Mouse (Mus musculus) hindbrain, embryonic 13.5 days (tissue): ENCODE results near the gene Hs3st3b1. TPM values are rescaled to one million over a fixed set of nuclear protein-coding genes. Genes with fewer than 3 reads are reported as not detected.

ENCODE experiments used
- ATAC-seq: fragments of 200-750 bp; cut with Nextera tagmentation; 2 replicates; pipeline ENCODE4 v1.8.0; 2017; ENCODE audit warnings: moderate TSS enrichment; ENCODE audit not compliant: low FRiP score
- H3K27ac ChIP-seq: fragments of 300-500 bp; sonication (generic); 2 replicates; pipeline ENCODE4 v1.5.1; 2015; ENCODE audit warnings: inconsistent platforms, mild to moderate bottlenecking, moderate library complexity
- H3K27me3 ChIP-seq: fragments of 300-500 bp; sonication (generic); 2 replicates; pipeline ENCODE4 v1.6.1; 2015; ENCODE audit warnings: mild to moderate bottlenecking, inconsistent platforms
- H3K36me3 ChIP-seq: fragments of 300-500 bp; sonication (generic); 2 replicates; pipeline ENCODE4 v1.6.1; 2015; ENCODE audit warnings: mild to moderate bottlenecking, inconsistent platforms
- H3K4me1 ChIP-seq: fragments of 300-500 bp; sonication (generic); replicated peaks from 2 replicates; pipeline ENCODE4 v1.6.1; 2015; ENCODE audit warnings: inconsistent platforms
- H3K4me2 ChIP-seq: fragments of 300-500 bp; sonication (generic); 2 replicates; pipeline ENCODE4 v1.6.1; 2015; ENCODE audit warnings: inconsistent platforms, mild to moderate bottlenecking, moderate library complexity
- H3K4me3 ChIP-seq: fragments of 300-500 bp; sonication (generic); 2 replicates; pipeline ENCODE4 v1.5.1; 2015; ENCODE audit warnings: mild to moderate bottlenecking, inconsistent platforms
- H3K9ac ChIP-seq: fragments of 300-500 bp; sonication (generic); 2 replicates; pipeline ENCODE4 v1.6.1; 2015; ENCODE audit warnings: mild to moderate bottlenecking, inconsistent platforms
- H3K9me3 ChIP-seq: fragments of 300-500 bp; sonication (generic); 2 replicates; pipeline ENCODE4 v1.6.1; 2016; ENCODE audit warnings: inconsistent platforms
- WGBS: fragments of 180-500 bp; shearing (Covaris S2); methylation state at CpG from one replicate; pipeline ENCODE4 v1.1.7; 2015; 5-methylcytosine and 5-hydroxymethylcytosine counted together
- polyA plus RNA-seq: library from polyadenylated mRNA; unstranded; fragments of >200 nt; fragmentation: Nextera tagmentation; extraction: Ambion mirVana; gene quantifications from 2 replicates; pipeline ENCODE4 v1.2.1, GENCODE M21; 2015

Hs3st3b1 gene
- polyA plus RNA-seq, 1 experiment from 2014 or later: 7.5 TPM

DNA sequence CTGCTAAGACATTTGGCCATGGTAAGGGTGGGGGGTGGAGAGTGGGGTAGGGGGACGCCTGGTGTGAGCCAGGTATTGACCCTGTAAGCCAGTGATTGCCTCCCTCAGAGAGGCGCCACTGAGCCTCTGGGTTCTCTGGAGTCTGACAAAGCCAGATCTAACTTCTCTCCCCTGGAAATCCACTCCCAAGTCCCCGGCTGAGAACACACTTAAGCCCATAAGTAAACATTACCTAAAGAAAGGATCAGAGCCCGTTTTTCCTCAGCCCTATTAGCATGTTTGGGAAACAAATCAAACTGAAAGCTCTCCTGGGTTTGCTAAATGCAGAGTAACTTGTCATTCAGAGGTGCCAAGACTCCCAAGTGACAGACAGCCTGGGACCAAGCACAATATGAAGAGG, 17.3 kb downstream of the Hs3st3b1 start:
- H3K4me3 ChIP-seq: no peak overlapping the region
- peaks cover 43% of the 10 kb centered on the region for H3K4me1 ChIP-seq
- H3K36me3 ChIP-seq: no peaks in the 10 kb centered on the region
- ATAC-seq: no peak
- 33% methylated on average over 4 of the region's 4 CpGs for WGBS
- H3K4me2 ChIP-seq: no peak overlapping the region
- H3K9ac ChIP-seq: no peak overlapping the region
- H3K27me3 ChIP-seq: 0 out of 2 replicates have a peak, but pooled peaks cover 3% of the 10 kb centered on the region
- no peak overlapping the region for H3K27ac ChIP-seq
- no peaks in the 10 kb centered on the region for H3K9me3 ChIP-seq

DNA sequence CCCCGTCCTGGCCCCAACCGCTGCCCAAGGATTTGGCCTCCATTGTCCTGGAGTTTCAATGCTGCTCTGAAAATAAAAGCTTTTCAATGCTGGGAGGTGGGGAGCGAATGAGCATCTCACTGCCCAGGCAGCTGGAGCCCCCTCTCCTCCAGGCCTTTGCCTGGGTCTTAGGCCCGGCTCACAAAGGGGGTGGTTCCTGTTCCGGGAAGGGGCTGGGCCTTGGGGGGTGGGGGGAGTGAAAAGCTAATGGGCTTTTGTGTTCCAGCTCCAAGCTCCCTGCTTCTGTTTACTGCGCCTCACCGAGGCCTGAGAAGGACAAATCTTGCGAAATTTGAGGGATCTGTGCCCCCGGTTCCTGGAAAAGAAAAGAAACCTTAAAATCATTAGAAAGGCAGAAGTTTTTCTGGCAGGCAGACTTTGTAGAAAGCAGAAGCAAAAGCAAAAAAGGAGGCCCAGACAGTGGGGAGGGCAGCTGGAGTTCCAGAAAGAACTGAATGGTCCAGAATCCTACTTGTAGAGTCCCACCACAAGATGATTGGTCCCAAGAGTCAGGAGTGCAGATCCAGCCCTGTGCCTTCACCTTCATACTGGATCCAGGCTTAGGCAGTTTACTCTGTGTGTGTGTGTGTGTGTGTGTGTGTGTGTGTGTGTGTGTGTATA, 23.5 kb downstream of the Hs3st3b1 start:
- H3K27ac ChIP-seq: 0 out of 2 replicates have a peak overlapping the region, but pooled peaks have one; percentile 56
- 6% methylated on average over 9 of the region's 9 CpGs for WGBS

DNA sequence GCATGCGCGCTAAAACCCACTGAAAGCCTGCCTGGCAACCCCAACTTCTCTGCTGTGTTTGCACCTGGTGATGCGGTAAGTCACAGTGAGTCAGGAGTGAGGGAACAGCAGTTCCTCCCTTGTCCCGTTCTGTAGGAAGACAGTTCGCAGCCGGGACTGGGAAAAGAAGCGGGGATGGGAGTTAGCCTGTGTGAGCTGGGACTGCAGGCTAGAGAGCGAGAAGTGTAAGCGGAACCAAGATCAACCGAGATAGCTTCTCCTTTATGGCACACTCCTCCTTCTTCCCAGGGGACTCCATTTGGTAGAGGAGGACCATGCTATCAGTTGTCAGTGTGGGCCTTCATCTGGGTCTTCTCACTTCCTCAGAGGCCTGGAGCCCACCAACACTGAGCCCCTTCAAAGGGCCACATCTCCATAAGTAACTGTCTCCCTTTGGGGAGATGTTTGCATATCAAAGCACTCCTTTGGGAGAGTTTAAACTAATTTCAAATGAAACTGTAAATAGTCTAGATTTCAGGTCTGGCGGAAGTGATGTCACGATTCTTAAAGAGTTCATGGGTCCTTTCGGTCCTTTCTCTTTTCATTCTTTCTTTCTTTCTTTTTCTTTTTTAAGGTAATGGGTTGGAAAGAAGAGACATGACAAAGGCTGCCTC, 24.1 kb downstream of the Hs3st3b1 start:
- H3K9me3 ChIP-seq: no peaks in the 10 kb centered on the region
- 0 out of 2 replicates have a peak, but pooled peaks cover under 1% of the 10 kb centered on the region for H3K27me3 ChIP-seq
- H3K4me2 ChIP-seq: no peak overlapping the region; the same call in none of the 2 replicates
- no peak for ATAC-seq
- H3K9ac ChIP-seq: no peak overlapping the region
- peak overlapping the region; percentile 56; the same call in 1 of the 2 replicates for H3K27ac ChIP-seq
- 32% methylated on average over 13 of the region's 13 CpGs for WGBS
- peaks cover 29% of the 10 kb centered on the region for H3K4me1 ChIP-seq
- no peak overlapping the region for H3K4me3 ChIP-seq
- H3K36me3 ChIP-seq: no peaks in the 10 kb centered on the region

More for the DNA sequence above, 23.5 kb downstream of the Hs3st3b1 start:
- Histone ChIP-seq H3K9ac (no peak overlapping the region), H3K9me3 (no peaks in the 10 kb centered on the region), H3K4me1 (peaks cover 29% of the 10 kb centered on the region), H3K27me3 (0 out of 2 replicates have a peak, but pooled peaks cover 3% of the 10 kb centered on the region), H3K4me3 (no peak overlapping the region), H3K36me3 (no peaks in the 10 kb centered on the region), H3K4me2 (no peak overlapping the region; the same call in none of the 2 replicates)
- ATAC-seq: peak; percentile 57; the same call in 1 of the 2 replicates

DNA sequence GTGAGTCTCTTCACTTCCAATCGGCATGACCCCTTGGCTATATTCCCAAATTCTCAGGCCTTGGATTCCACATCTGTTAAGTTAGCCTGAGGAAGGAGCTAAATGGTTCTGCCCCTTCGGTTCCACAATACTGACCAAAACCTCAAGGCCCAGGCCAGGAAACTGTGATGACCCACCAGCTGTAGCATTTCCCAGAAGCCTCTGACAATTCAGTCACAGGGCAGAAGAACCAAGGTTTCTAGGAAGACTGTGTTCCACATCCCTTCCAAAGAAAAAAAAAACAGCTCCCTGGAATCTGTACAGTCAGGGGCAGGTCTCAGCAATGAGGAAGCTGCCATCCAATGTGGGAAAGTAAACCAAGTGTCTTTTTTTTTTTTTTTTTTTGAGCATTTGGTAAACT, 25.1 kb downstream of the Hs3st3b1 start:
- 88% methylated on average over 2 of the region's 2 CpGs for WGBS
- H3K4me2 ChIP-seq: no peak overlapping the region
- H3K27ac ChIP-seq: no peak overlapping the region
- peaks cover 29% of the 10 kb centered on the region for H3K4me1 ChIP-seq
- H3K9ac ChIP-seq: no peak overlapping the region
- no peak overlapping the region for H3K4me3 ChIP-seq
- ATAC-seq: no peak
- no peaks in the 10 kb centered on the region for H3K36me3 ChIP-seq
- no peaks in the 10 kb centered on the region for H3K9me3 ChIP-seq
- H3K27me3 ChIP-seq: 0 out of 2 replicates have a peak, but pooled peaks cover 1% of the 10 kb centered on the region

DNA sequence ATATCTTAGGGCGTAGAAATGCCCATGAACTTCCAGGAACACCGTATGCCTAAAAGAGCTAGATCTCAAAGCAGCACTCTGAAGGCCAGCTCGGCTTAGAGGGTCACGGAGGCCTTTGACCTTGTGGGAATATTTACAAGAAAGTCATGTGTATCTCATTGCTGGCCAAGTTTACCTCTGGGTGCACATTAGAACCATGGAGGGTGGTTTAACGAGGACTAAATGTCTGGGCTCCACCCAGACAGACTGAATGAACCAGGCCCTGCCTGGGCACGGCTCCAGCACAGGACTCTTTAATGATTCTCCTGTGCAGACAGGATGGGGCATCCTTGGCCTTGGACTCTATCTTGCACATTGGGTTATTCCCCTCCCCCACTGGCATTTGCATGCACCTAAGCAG, 27.9 kb downstream of the Hs3st3b1 start:
- 0 out of 2 replicates have a peak, but pooled peaks cover 13% of the 10 kb centered on the region for H3K27me3 ChIP-seq
- WGBS: 73% methylated on average over 6 of the region's 6 CpGs
- H3K4me2 ChIP-seq: no peak overlapping the region
- no peaks in the 10 kb centered on the region for H3K36me3 ChIP-seq
- H3K4me3 ChIP-seq: no peak overlapping the region
- no peak overlapping the region for H3K27ac ChIP-seq
- no peak overlapping the region for H3K9ac ChIP-seq
- peaks cover 17% of the 10 kb centered on the region; the same call in 1 of the 2 replicates for H3K4me1 ChIP-seq
- no peak for ATAC-seq
- no peaks in the 10 kb centered on the region for H3K9me3 ChIP-seq

DNA sequence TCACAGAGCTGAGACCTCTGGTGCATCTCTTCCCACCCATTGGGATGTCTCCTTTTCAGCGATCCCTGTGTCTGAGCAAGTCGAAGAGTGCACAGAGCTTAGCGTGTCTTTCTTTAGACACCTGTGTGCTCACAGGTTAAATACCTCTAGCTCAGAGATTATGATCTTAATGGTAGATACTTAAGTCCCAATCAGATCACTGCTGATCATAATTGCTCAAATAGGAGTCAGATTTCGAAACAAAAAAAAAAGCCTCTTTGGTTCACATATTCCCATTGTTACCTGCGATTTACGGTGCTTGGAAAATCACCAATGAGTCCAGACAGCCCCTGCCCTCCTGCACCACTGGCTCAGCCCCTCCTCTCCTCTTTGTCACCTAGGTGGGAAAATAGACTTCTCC, 28.5 kb downstream of the Hs3st3b1 start:
- Histone ChIP-seq H3K27me3 (peaks cover 14% of the 10 kb centered on the region; the same call in 1 of the 2 replicates), H3K4me2 (no peak overlapping the region), H3K36me3 (no peaks in the 10 kb centered on the region), H3K9ac (no peak overlapping the region), H3K9me3 (no peaks in the 10 kb centered on the region), H3K4me1 (peaks cover 17% of the 10 kb centered on the region; the same call in 1 of the 2 replicates), H3K27ac (no peak overlapping the region), H3K4me3 (no peak overlapping the region)
- no peak for ATAC-seq
- WGBS: 90% methylated on average over 6 of the region's 6 CpGs

DNA sequence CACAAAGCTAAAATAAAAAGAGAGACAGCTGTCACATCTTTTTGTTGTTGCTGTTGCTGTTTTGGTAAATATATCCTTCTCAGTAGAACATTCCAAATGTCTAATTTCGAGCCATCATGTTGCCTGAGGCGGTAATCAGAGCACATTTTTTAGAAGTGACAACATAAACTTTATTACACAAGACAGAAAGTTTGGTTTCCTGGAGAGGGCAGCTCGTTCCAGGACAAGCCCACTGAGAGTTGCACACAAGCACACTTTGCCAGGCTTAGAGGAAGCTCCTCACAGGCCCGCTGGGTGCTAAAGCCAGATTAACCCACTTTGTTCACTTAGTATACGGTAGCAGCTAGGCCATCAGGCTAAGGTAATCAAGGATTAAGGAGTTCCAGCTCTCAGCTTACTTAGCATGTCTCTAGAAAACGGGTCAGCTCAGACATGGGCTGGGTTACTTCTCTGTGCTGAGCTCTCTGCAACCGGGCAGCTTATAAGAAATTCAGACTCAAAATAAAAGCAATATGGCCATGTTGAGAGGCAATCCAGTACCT, 30.5 kb downstream of the Hs3st3b1 start:
- H3K4me2 ChIP-seq: no peak overlapping the region
- H3K27me3 ChIP-seq: peaks cover 17% of the 10 kb centered on the region; the same call in 1 of the 2 replicates
- H3K4me3 ChIP-seq: no peak overlapping the region
- no peaks in the 10 kb centered on the region for H3K9me3 ChIP-seq
- ATAC-seq: no peak
- 82% methylated on average over 7 of the region's 7 CpGs for WGBS
- no peak overlapping the region for H3K27ac ChIP-seq
- H3K4me1 ChIP-seq: 0 out of 2 replicates have a peak, but pooled peaks cover 6% of the 10 kb centered on the region
- no peak overlapping the region for H3K9ac ChIP-seq
- no peaks in the 10 kb centered on the region for H3K36me3 ChIP-seq

DNA sequence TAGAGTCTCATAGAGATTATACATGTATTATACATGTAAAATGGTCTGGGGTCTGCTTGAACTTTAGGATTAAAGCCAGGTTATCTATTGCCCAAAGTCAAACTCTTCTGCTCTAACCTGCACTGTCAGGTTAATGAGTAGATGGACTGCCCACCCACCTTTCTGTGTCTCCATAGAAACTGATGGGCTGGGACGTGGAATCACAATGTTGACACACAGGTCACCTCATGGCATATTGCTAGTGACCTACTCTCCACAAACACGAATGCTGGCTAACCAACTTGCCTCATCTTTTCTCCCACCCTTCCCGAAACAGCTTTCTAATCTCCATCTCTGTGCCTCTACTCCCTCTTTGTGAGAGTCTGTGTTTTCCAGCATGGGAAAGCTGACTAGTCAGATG, 38.7 kb downstream of the Hs3st3b1 start:
- Histone ChIP-seq H3K36me3 (no peaks in the 10 kb centered on the region), H3K4me2 (no peak overlapping the region), H3K27me3 (peaks cover 5% of the 10 kb centered on the region), H3K9ac (no peak overlapping the region), H3K4me3 (no peak overlapping the region), H3K27ac (no peak overlapping the region), H3K4me1 (peaks cover 4% of the 10 kb centered on the region; the same call in 1 of the 2 replicates), H3K9me3 (no peaks in the 10 kb centered on the region)
- no peak for ATAC-seq
- WGBS: 72% methylated on average over 3 of the region's 3 CpGs

DNA sequence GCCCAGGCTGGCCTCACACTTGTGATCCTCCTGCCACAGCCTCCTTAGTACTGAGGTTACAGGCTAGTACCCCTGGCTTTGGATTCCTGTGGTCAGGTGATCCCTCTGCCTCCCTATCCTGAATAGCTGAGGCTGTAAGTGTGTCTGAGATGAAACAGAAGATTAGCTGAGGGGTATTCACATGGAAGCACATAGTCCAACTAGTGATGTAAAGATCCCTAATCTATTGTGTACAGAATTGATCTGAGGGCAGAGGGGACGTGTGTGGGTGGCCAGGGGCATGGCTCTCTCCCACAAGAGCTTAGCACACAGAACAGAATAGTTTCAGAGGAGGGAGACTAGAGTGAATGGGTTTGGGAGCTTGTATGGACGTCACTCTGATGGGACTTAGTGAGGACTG, 41.8 kb downstream of the Hs3st3b1 start:
- H3K4me3 ChIP-seq: no peak overlapping the region
- H3K9me3 ChIP-seq: no peaks in the 10 kb centered on the region
- peaks cover 4% of the 10 kb centered on the region; the same call in 1 of the 2 replicates for H3K27me3 ChIP-seq
- H3K4me1 ChIP-seq: peaks cover 4% of the 10 kb centered on the region; the same call in 1 of the 2 replicates
- WGBS: 64% methylated on average over 2 of the region's 2 CpGs
- no peak for ATAC-seq
- H3K9ac ChIP-seq: no peak overlapping the region
- H3K36me3 ChIP-seq: no peaks in the 10 kb centered on the region
- no peak overlapping the region for H3K27ac ChIP-seq
- no peak overlapping the region for H3K4me2 ChIP-seq

DNA sequence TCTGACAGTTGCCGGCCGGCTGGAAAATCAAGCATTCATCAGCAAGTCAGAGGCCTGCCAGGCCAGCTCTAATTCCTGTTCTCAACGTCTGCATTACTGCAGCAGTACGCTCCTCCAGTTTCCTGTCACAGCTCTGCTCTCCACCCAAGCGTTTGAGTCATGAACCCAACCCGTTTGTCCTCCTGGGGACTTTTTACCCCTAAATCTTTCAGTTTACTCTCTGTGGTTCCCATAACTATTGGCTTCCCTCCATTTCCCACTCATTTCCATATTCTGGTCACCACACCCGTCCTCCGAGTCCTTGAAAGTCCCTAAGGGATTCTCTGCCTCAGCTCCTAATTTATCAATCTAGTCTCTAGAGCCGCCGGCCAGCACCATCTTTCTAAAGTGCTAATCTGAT, 42.8 kb downstream of the Hs3st3b1 start:
- no peak overlapping the region for H3K9ac ChIP-seq
- H3K4me2 ChIP-seq: no peak overlapping the region
- peaks cover 4% of the 10 kb centered on the region; the same call in 1 of the 2 replicates for H3K27me3 ChIP-seq
- no peaks in the 10 kb centered on the region for H3K36me3 ChIP-seq
- no peak overlapping the region for H3K4me3 ChIP-seq
- peaks cover 4% of the 10 kb centered on the region; the same call in 1 of the 2 replicates for H3K4me1 ChIP-seq
- H3K9me3 ChIP-seq: no peaks in the 10 kb centered on the region
- no peak overlapping the region for H3K27ac ChIP-seq
- 55% methylated on average over 10 of the region's 10 CpGs for WGBS
- ATAC-seq: no peak

DNA sequence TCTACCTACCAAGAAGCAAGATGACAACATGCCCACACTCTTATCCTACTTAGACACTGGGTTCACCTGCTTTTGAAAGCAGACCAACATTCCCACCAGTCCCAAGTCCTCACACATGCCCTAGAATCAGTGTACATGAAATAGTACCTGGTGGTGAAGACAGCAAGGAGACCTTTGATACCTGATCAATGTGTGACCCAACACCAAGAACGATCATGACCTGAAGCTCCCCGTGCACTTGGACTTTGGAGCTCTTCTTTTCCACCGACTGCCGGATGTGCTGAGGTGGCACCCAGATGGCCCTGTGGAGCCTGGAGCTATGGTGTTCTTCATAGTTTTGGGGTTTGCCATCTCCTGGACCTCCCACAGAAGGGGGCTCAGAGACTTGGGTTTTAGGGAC, 43.5 kb downstream of the Hs3st3b1 start:
- H3K27ac ChIP-seq: no peak overlapping the region
- H3K36me3 ChIP-seq: no peaks in the 10 kb centered on the region
- H3K9ac ChIP-seq: no peak overlapping the region
- peaks cover 4% of the 10 kb centered on the region; the same call in 1 of the 2 replicates for H3K27me3 ChIP-seq
- peaks cover 4% of the 10 kb centered on the region; the same call in 1 of the 2 replicates for H3K4me1 ChIP-seq
- no peaks in the 10 kb centered on the region for H3K9me3 ChIP-seq
- WGBS: 97% methylated on average over 4 of the region's 4 CpGs
- no peak for ATAC-seq
- no peak overlapping the region for H3K4me2 ChIP-seq
- no peak overlapping the region for H3K4me3 ChIP-seq

DNA sequence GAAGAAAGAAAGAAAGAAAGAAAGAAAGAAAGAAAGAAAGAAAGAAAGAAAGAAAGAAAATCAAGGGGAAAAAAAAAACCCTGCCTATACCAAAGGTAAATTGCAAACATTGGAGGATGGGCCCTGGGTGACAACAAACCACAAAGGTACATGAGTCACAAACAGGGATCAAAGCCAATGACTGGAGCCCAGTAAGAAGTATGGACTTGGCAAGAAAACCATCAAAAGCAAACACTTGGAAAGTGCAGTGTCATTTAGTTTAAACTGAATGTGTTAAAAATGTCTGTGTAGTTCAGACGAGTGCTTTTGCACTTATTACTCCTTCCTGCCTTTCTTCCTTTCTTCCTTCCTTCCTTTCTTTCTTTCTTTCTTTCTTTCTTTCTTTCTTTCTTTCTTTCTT, 59.3 kb downstream of the Hs3st3b1 start:
- 67% methylated on average over 1 of the region's 1 CpGs for WGBS
- Histone ChIP-seq H3K36me3 (no peaks in the 10 kb centered on the region), H3K27ac (no peak overlapping the region), H3K4me3 (no peak overlapping the region), H3K27me3 (0 out of 2 replicates have a peak, but pooled peaks cover 4% of the 10 kb centered on the region), H3K4me1 (no peaks in the 10 kb centered on the region), H3K4me2 (no peak overlapping the region), H3K9me3 (no peaks in the 10 kb centered on the region), H3K9ac (no peak overlapping the region)
- ATAC-seq: no peak
